Mouse (Mus musculus): Measurements from ENCODE around the gene Nol9.

Nol9 gene

GRCm38 (mm10) chr4:152068166-152068724 is 29.1 kb downstream of the Nol9 start:
- ChIA-PET CTCF (interaction anchor here in 3 of 4 experiments (0.8 to 2.1 kb wide), 3 partner anchors 28 to 49 kb away, joined by 3 to 7 read pairs (median 5); partner anchors contain the start of genes Nol9 (in 1 of the 3) and Tas1r1 (in 1 of the 3)), POLR2A (interaction anchor here in 2 of 4 experiments (0.6 kb wide), 2 partner anchors 9 to 19 kb away, joined by 4 to 9 read pairs; no protein-coding TSS in a partner anchor)

- ChIA-PET POLR2A (interaction anchor here in 2 of 4 experiments (0.6 to 1.3 kb wide), 3 partner anchors 9 to 73 kb away, joined by 3 read pairs; partner anchors contain the start of gene Zbtb48 (in 1 of the 2)), CTCF (interaction anchor here in 3 of 4 experiments (0.5 to 2.1 kb wide), 3 partner anchors 27 to 1829 kb away, joined by 3 to 7 read pairs (median 5); partner anchors contain the start of genes Nol9 (in 1 of the 3) and Tas1r1 (in 1 of the 3))
Observed at GRCm38 (mm10) chr4:152069245-152069644, 30.1 kb downstream of the Nol9 start.

GRCm38 (mm10) chr4:152070494-152071396 is 31.6 kb downstream of the Nol9 start:
- CTCF ChIA-PET = interaction anchor here in 1 of 4 experiments (1.2 kb wide), 1 partner anchor 8 kb away, joined by 3 read pairs; no protein-coding TSS in a partner anchor

GRCm38 (mm10) chr4:152072121-152072601 is 33.0 kb downstream of the Nol9 start, which contains the start of gene Plekhg5:
Plekhg5 (plus strand) TSS chr4:152072498.
- ChIA-PET CTCF (interaction anchor here in 3 of 4 experiments (0.5 to 1.3 kb wide), 6 partner anchors 10 to 1170 kb away, joined by 3 to 10 read pairs (median 3); no protein-coding TSS in a partner anchor), POLR2A (interaction anchor here in 2 of 4 experiments (0.6 to 1.8 kb wide), 7 partner anchors 10 to 76 kb away, joined by 3 to 6 read pairs (median 3); partner anchors contain the start of genes Nol9 (in 1 of the 2) and Phf13 (in 1 of the 2))

More at GRCm38 (mm10) chr4:152070494-152071396, 31.6 kb downstream of the Nol9 start:
- POLR2A ChIA-PET = interaction anchor here in 2 of 4 experiments (1.6 to 1.7 kb wide), 2 partner anchors 13 to 32 kb away, joined by 3 read pairs; partner anchors contain the start of gene Nol9 (in 1 of the 2)

GRCm38 (mm10) chr4:152072655-152073054 is 33.5 kb downstream of the Nol9 start:
- CTCF ChIA-PET = interaction anchor here in 2 of 4 experiments (0.5 to 1.5 kb wide), 5 partner anchors 23 to 84 kb away, joined by 3 to 10 read pairs (median 3); no protein-coding TSS in a partner anchor
- POLR2A ChIA-PET = interaction anchor here in 2 of 4 experiments (0.6 to 1.8 kb wide), 8 partner anchors 10 to 1930 kb away, joined by 3 to 6 read pairs (median 3); partner anchors contain the start of genes Nol9 (in 1 of the 2) and Phf13 (in 1 of the 2)

GRCm38 (mm10) chr4:152073715-152074114 is 34.6 kb downstream of the Nol9 start:
- CTCF ChIA-PET = interaction anchor here in 2 of 4 experiments (0.8 to 1.5 kb wide), 5 partner anchors 11 to 80 kb away, joined by 3 to 4 read pairs (median 3); partner anchors contain the start of genes Nol9 (in 1 of the 2) and Tas1r1 (in 1 of the 2)
- POLR2A ChIA-PET = interaction anchor here in 1 of 4 experiments (1.1 to 2.9 kb wide), 4 partner anchors 12 to 54 kb away, joined by 4 to 8 read pairs (median 6); no protein-coding TSS in a partner anchor

- ChIA-PET POLR2A (interaction anchor here in 1 of 4 experiments (1.1 to 2.9 kb wide), 7 partner anchors 13 to 100 kb away, joined by 3 to 8 read pairs (median 6); partner anchors contain the start of gene Nol9), CTCF (interaction anchor here (0.6 to 1.3 kb wide), 12 partner anchors 10 to 1708 kb away, joined by 3 to 4 read pairs (median 3); partner anchors contain the start of genes Nol9 (in 1 of the 4), Phf13 (in 1 of the 4) and Tas1r1 (in 1 of the 4))
Observed at GRCm38 (mm10) chr4:152074548-152074947, 35.4 kb downstream of the Nol9 start.

- CTCF ChIA-PET = interaction anchor here in 2 of 4 experiments (0.6 to 1.7 kb wide), 7 partner anchors 11 to 860 kb away, joined by 3 to 7 read pairs (median 4); no protein-coding TSS in a partner anchor
- POLR2A ChIA-PET = interaction anchor here in 3 of 4 experiments (0.5 to 1.5 kb wide), 6 partner anchors 9 to 106 kb away, joined by 3 to 9 read pairs (median 3); no protein-coding TSS in a partner anchor
Observed at GRCm38 (mm10) chr4:152077191-152077590, 38.1 kb downstream of the Nol9 start.

- ChIA-PET CTCF (interaction anchor here in 3 of 4 experiments (0.6 to 1.7 kb wide), 7 partner anchors 18 to 861 kb away, joined by 3 to 7 read pairs (median 4); no protein-coding TSS in a partner anchor), POLR2A (interaction anchor here (0.6 to 1.7 kb wide), 6 partner anchors 10 to 107 kb away, joined by 3 to 9 read pairs (median 4); no protein-coding TSS in a partner anchor)
Observed at GRCm38 (mm10) chr4:152078105-152078530, 39.0 kb downstream of the Nol9 start.

- POLR2A ChIA-PET = interaction anchor here in 3 of 4 experiments (0.6 to 1.7 kb wide), 4 partner anchors 9 to 44 kb away, joined by 3 to 5 read pairs (median 3); no protein-coding TSS in a partner anchor
- CTCF ChIA-PET = interaction anchor here in 3 of 4 experiments (0.6 to 1.6 kb wide), 7 partner anchors 13 to 74 kb away, joined by 3 to 5 read pairs (median 3); no protein-coding TSS in a partner anchor
Observed at GRCm38 (mm10) chr4:152079261-152079660, 40.1 kb downstream of the Nol9 start.

- ChIA-PET CTCF (interaction anchor here in 2 of 4 experiments (0.7 to 1.6 kb wide), 4 partner anchors 16 to 107 kb away, joined by 3 to 5 read pairs (median 4); no protein-coding TSS in a partner anchor), POLR2A (interaction anchor here in 2 of 4 experiments (1.0 to 1.7 kb wide), 4 partner anchors 17 to 60 kb away, joined by 3 to 6 read pairs (median 4); no protein-coding TSS in a partner anchor)
Observed at GRCm38 (mm10) chr4:152079931-152080330, 40.8 kb downstream of the Nol9 start.

- ChIA-PET POLR2A (interaction anchor here in 3 of 4 experiments (0.5 to 1.7 kb wide), 10 partner anchors 9 to 241 kb away, joined by 3 to 6 read pairs (median 4); partner anchors contain the start of gene Phf13 (in 1 of the 3)), CTCF (interaction anchor here in 3 of 4 experiments (0.5 to 1.1 kb wide), 4 partner anchors 39 to 235 kb away, joined by 3 to 4 read pairs (median 4); partner anchors contain the start of gene Rnf207 (in 1 of the 3))
Observed at GRCm38 (mm10) chr4:152083611-152084220, 44.6 kb downstream of the Nol9 start.

GRCm38 (mm10) chr4:152084616-152085015 is 45.5 kb downstream of the Nol9 start:
- CTCF ChIA-PET = interaction anchor here in 2 of 4 experiments (0.6 to 1.7 kb wide), 6 partner anchors 10 to 1847 kb away, joined by 3 to 6 read pairs (median 4); no protein-coding TSS in a partner anchor
- POLR2A ChIA-PET = interaction anchor here in 3 of 4 experiments (0.6 to 1.7 kb wide), 7 partner anchors 8 to 450 kb away, joined by 3 to 6 read pairs (median 3); partner anchors contain the start of gene Phf13 (in 1 of the 3)

- ChIA-PET CTCF (interaction anchor here in 3 of 4 experiments (0.6 to 1.9 kb wide), 6 partner anchors 11 to 153 kb away, joined by 3 to 15 read pairs (median 4); partner anchors contain the start of genes Dnajc11 (in 1 of the 3) and Nol9 (in 1 of the 3)), POLR2A (interaction anchor here in 3 of 4 experiments (0.6 to 4.0 kb wide), 8 partner anchors 12 to 90 kb away, joined by 3 to 33 read pairs (median 6); partner anchors contain the start of genes Klhl21 (in 1 of the 3) and Phf13 (in 1 of the 3))
Observed at GRCm38 (mm10) chr4:152086505-152087210, 47.5 kb downstream of the Nol9 start.

Data from embryonic stem cell, embryonic (primary cell).